Mouse (Mus musculus): ENCODE measurements at regions not wholly inside any gene's neighbourhood (a gene's known extent, or its start where the extent isn't known, plus 50 kb on each side); places are given as distances from the start of the nearest gene placed in this dataset.

DNA sequence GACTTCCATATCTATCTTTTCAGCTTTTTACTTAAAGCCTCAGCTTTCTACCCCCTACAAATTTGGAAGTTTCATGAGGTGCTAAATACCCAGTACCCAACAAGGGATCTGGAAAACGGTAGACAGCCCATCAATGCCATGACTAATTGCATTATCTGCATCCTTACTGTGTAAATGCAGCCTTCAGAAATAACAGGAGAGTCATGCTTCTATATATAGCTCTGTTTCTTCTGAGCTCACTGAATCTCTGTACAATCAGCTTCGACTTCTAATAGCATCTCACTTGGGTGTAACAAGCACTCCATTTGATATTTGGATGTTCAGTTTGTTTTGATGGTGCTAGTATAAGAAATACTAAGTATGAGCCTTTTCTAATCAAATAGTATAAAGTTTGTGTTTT is 120.7 kb downstream of the Tmsb4x start:
- H3K27me3 ChIP-seq (ENCODE audit: low read depth, poor library complexity, severe bottlenecking): peaks cover 91% of the 10 kb centered on the region
- no peak for DNase-seq (ENCODE audit: low spot score)
- H3K27ac ChIP-seq (replicated peaks): no peak overlapping the region
- H3K4me1 ChIP-seq: peaks cover 4% of the 10 kb centered on the region; the same call in 1 of the 2 replicates
- WGBS: 60% methylated on average over 2 of the region's 2 CpGs
- no peaks in the 10 kb centered on the region for H3K9me3 ChIP-seq (replicated peaks)
- H3K4me3 ChIP-seq: no peak overlapping the region
- no peaks in the 10 kb centered on the region for H3K36me3 ChIP-seq

DNA sequence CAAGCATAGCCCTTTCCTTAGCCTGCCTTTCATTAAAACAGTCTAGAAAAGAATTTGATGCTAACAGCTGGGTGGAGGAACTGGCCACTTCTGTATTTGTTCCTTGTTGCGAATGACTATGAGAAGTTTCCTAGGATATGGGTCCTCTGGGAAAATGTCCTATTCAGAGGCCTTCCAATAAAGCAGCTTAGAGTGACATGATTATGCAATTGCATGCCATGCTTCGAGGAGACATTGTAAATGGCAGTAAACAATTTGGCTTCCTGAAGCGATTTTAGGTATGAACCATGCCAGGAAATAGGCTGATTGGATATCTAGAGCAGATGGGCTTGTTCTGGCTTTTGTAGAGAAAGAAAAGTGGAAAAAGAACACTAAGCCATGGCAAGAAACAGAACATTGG is 128.3 kb downstream of the Tmsb4x start:
- Histone ChIP-seq H3K36me3 (no peaks in the 10 kb centered on the region), H3K4me3 (no peak overlapping the region), H3K9me3 (replicated peaks) (no peaks in the 10 kb centered on the region), H3K27me3 (ENCODE audit: low read depth, poor library complexity, severe bottlenecking) (peaks cover 95% of the 10 kb centered on the region), H3K27ac (replicated peaks) (no peak overlapping the region), H3K4me1 (no peaks in the 10 kb centered on the region)
- DNase-seq (ENCODE audit: low spot score): no peak
- WGBS: 80% methylated on average over 3 of the region's 3 CpGs

DNA sequence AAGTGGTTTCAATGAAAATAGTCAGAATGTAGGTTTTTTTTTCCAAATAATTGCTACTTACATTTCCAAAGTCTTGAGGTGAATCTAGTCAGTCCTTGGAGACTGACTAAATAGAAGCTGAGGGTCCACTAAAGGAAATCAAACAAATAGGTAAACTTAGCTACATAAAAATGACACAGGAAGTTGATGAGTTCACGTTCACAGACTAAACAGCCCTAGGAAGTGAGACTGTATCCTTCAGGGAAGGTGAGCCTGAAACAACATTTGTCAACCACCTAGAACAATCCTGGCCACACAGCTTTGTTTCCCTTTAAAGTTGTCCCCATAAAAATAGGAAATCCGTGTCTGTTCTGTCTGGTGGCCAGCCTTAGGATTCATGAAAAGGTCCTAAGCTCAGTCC is 140.0 kb downstream of the Tmsb4x start:
- H3K4me3 ChIP-seq: no peak overlapping the region
- H3K27me3 ChIP-seq (ENCODE audit: low read depth, poor library complexity, severe bottlenecking): peaks cover 100% of the 10 kb centered on the region
- no peak overlapping the region for H3K27ac ChIP-seq (replicated peaks)
- H3K9me3 ChIP-seq (replicated peaks): no peaks in the 10 kb centered on the region
- H3K36me3 ChIP-seq: no peaks in the 10 kb centered on the region
- peaks cover 5% of the 10 kb centered on the region for H3K4me1 ChIP-seq
- no peak for DNase-seq (ENCODE audit: low spot score)
- 72% methylated on average over 2 of the region's 2 CpGs for WGBS

- Histone ChIP-seq H3K9me3 (replicated peaks) (no peaks in the 10 kb centered on the region), H3K27ac (replicated peaks) (no peak overlapping the region), H3K4me1 (peaks cover 5% of the 10 kb centered on the region), H3K27me3 (ENCODE audit: low read depth, poor library complexity, severe bottlenecking) (peaks cover 100% of the 10 kb centered on the region), H3K36me3 (no peaks in the 10 kb centered on the region), H3K4me3 (no peak overlapping the region)
- DNase-seq (ENCODE audit: low spot score): no peak
- WGBS: 67% methylated on average over 3 of the region's 3 CpGs
These were observed 141.2 kb downstream of the Tmsb4x start for GRCm38 (mm10) chrX:167067918-167068317.

- peaks cover 5% of the 10 kb centered on the region for H3K4me1 ChIP-seq
- H3K27ac ChIP-seq (replicated peaks): no peak overlapping the region
- H3K9me3 ChIP-seq (replicated peaks): no peaks in the 10 kb centered on the region
- peaks cover 100% of the 10 kb centered on the region for H3K27me3 ChIP-seq (ENCODE audit: low read depth, poor library complexity, severe bottlenecking)
- H3K4me3 ChIP-seq: no peak overlapping the region
- no peaks in the 10 kb centered on the region for H3K36me3 ChIP-seq
- 56% methylated on average over 4 of the region's 4 CpGs for WGBS
- no peak for DNase-seq (ENCODE audit: low spot score)
These were observed 145.2 kb downstream of the Tmsb4x start for GRCm38 (mm10) chrX:167063881-167064280.

DNA sequence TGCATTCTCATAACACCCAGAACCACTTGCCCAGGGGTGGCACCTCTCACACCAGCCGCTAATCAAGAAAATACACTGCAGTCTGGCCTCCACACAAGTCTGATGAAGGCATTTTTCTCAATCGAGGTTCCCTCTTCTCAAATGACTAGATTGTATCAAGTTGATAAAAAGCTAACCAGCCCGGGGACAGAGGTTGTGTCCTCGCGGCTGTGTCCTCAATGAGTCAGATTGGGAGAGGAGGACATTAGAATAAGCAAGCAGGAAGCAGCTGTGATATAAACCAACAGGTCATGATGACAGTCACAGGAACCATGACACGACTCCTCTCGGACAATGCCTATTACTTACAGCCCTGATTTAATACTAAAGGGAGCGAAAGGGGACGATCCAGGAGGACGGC is 156.7 kb downstream of the Tmsb4x start:
- Histone ChIP-seq H3K36me3 (no peaks in the 10 kb centered on the region), H3K9me3 (replicated peaks) (no peaks in the 10 kb centered on the region), H3K4me3 (no peak overlapping the region), H3K4me1 (peaks cover 17% of the 10 kb centered on the region), H3K27me3 (ENCODE audit: low read depth, poor library complexity, severe bottlenecking) (peaks cover 99% of the 10 kb centered on the region), H3K27ac (replicated peaks) (no peak overlapping the region)
- WGBS: 88% methylated on average over 10 of the region's 10 CpGs
- DNase-seq (ENCODE audit: low spot score): no peak

DNA sequence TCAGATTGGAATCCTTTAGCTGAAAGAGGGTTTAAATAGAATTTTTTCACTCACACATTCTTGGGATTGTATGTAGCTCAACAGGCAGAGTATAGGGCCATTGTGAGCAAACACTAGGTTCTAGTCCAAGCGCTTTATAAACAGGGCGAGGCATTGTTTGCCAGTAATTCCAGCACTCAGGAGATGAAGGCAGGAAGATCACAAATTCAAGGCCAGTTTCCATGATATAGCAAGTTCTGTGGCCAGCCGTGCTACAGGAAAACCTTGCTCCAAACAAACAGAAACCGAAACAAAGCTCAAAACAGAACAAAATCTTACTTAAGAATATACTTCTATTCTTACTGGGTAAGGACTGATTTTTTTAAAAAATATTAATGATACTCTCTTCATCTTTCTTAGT is 159.0 kb downstream of the Tmsb4x start:
- Histone ChIP-seq H3K4me3 (no peak overlapping the region), H3K36me3 (no peaks in the 10 kb centered on the region), H3K9me3 (replicated peaks) (no peaks in the 10 kb centered on the region), H3K27me3 (ENCODE audit: low read depth, poor library complexity, severe bottlenecking) (peaks cover 99% of the 10 kb centered on the region), H3K27ac (replicated peaks) (peak overlapping the region; percentile 23; the same call in 1 of the 2 replicates), H3K4me1 (peaks cover 17% of the 10 kb centered on the region)
- no peak for DNase-seq (ENCODE audit: low spot score)
- WGBS: 83% methylated on average over 4 of the region's 4 CpGs

DNA sequence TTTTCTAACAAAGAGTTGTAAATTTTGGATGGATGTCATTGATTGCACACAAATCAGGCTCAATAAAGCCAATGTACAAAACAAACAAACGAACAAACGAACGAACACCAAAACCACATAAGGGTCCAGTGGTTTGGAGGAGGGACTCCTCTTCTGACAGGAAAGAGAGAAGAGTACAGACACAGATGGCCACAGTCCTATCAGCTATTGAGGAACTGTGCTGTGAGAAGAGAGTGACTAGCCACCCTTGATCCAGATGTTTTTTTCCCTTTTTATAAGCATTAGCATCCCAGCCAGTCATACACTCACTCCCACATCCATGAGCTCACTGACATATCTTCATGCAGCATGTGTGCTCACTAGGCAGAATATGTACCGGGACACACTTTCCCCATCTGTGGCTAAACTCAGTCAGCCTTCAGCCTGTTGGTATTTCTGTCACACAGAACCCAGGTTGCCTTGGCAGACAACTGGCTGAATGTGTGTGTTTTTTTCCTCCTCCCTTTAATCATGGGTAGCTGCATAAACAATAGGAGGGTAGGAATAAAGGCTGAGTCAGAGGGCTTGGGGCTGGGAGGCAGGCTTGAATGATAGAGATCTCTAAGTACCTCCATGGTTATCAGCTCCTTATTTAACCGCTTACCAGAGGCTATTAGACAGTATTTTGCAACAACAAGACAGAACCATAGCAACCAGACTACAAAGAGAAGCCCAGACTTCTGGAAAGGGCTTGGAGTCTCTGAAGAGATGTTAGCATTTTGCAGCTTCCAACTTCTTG is 159.7 kb downstream of the Tmsb4x start:
- peaks cover 99% of the 10 kb centered on the region for H3K27me3 ChIP-seq (ENCODE audit: low read depth, poor library complexity, severe bottlenecking)
- no peaks in the 10 kb centered on the region for H3K9me3 ChIP-seq (replicated peaks)
- peak; percentile 13 for DNase-seq (ENCODE audit: low spot score)
- H3K27ac ChIP-seq (replicated peaks): peak overlapping the region; percentile 23
- H3K36me3 ChIP-seq: no peaks in the 10 kb centered on the region
- H3K4me1 ChIP-seq: peaks cover 11% of the 10 kb centered on the region
- H3K4me3 ChIP-seq: no peak overlapping the region
- 73% methylated on average over 5 of the region's 5 CpGs for WGBS

DNA sequence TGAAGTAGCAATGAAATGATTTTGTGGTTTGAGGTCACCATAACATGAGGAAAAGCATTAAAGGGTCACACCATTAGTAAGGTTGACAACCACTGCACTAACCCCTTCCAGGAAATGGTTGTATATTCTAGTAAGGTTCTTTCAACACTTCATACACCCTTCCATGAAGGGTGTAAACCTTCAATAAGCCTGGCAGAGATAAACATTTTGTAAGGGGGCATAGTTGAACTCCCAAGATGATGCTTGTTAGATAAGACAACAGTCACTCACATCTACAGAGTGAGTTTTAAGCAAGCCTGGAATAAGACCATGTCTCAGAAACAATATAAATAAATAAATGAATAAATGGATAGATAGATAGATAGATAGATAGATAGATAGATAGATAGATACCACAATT is 171.1 kb downstream of the Tmsb4x start:
- Histone ChIP-seq H3K27ac (replicated peaks) (no peak overlapping the region), H3K4me1 (no peaks in the 10 kb centered on the region), H3K9me3 (replicated peaks) (no peaks in the 10 kb centered on the region), H3K4me3 (no peak overlapping the region), H3K36me3 (no peaks in the 10 kb centered on the region), H3K27me3 (ENCODE audit: low read depth, poor library complexity, severe bottlenecking) (peaks cover 100% of the 10 kb centered on the region)
- DNase-seq (ENCODE audit: low spot score): no peak

- no peak for DNase-seq (ENCODE audit: low spot score)
- Histone ChIP-seq H3K9me3 (replicated peaks) (no peaks in the 10 kb centered on the region), H3K4me1 (no peaks in the 10 kb centered on the region), H3K36me3 (no peaks in the 10 kb centered on the region), H3K27ac (replicated peaks) (no peak overlapping the region), H3K27me3 (ENCODE audit: low read depth, poor library complexity, severe bottlenecking) (peaks cover 100% of the 10 kb centered on the region), H3K4me3 (no peak overlapping the region)
- WGBS: 75% methylated on average over 1 of the region's 1 CpGs
These were observed 172.8 kb downstream of the Tmsb4x start for GRCm38 (mm10) chrX:167036355-167036754.

- Histone ChIP-seq H3K27me3 (ENCODE audit: low read depth, poor library complexity, severe bottlenecking) (peaks cover 100% of the 10 kb centered on the region), H3K4me1 (no peaks in the 10 kb centered on the region), H3K4me3 (no peak overlapping the region), H3K36me3 (no peaks in the 10 kb centered on the region), H3K9me3 (replicated peaks) (no peaks in the 10 kb centered on the region), H3K27ac (replicated peaks) (no peak overlapping the region)
- no peak for DNase-seq (ENCODE audit: low spot score)
These were observed 173.5 kb downstream of the Tmsb4x start for GRCm38 (mm10) chrX:167035639-167036038.

DNA sequence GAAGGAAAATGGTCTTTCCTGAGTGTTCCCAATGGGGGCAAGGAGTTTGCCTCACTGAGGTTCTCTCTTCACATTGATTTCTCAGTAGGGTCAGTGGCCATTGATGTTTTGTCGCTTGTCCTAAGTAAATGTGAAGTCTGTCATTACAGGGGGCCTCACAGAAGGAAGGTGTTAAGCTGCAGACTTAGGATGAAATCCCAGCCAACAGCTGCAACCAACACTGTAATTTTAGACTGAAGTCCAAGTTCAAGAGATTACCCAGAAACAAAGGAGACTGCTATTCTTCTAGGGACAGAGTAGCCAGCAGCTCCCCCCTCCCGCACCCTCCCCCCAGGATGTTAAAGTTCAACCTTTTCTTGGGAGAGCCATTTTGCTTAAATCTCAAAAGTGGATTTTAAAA is 176.0 kb downstream of the Tmsb4x start:
- H3K4me3 ChIP-seq: no peak overlapping the region
- no peaks in the 10 kb centered on the region for H3K36me3 ChIP-seq
- WGBS: 82% methylated on average over 2 of the region's 2 CpGs
- H3K27me3 ChIP-seq (ENCODE audit: low read depth, poor library complexity, severe bottlenecking): peaks cover 100% of the 10 kb centered on the region
- DNase-seq (ENCODE audit: low spot score): no peak
- no peaks in the 10 kb centered on the region for H3K4me1 ChIP-seq
- no peaks in the 10 kb centered on the region for H3K9me3 ChIP-seq (replicated peaks)
- no peak overlapping the region for H3K27ac ChIP-seq (replicated peaks)

- H3K9me3 ChIP-seq (replicated peaks): no peaks in the 10 kb centered on the region
- no peaks in the 10 kb centered on the region for H3K4me1 ChIP-seq
- 63% methylated on average over 3 of the region's 3 CpGs for WGBS
- no peak for DNase-seq (ENCODE audit: low spot score)
- H3K27ac ChIP-seq (replicated peaks): no peak overlapping the region
- no peaks in the 10 kb centered on the region for H3K36me3 ChIP-seq
- no peak overlapping the region for H3K4me3 ChIP-seq
- peaks cover 100% of the 10 kb centered on the region for H3K27me3 ChIP-seq (ENCODE audit: low read depth, poor library complexity, severe bottlenecking)
These were observed 176.5 kb downstream of the Tmsb4x start for GRCm38 (mm10) chrX:167032586-167032985.

GRCm38 (mm10) chrX:167031543-167031942 is 177.6 kb downstream of the Tmsb4x start:
- Histone ChIP-seq H3K36me3 (no peaks in the 10 kb centered on the region), H3K27ac (replicated peaks) (no peak overlapping the region), H3K4me3 (no peak overlapping the region), H3K9me3 (replicated peaks) (no peaks in the 10 kb centered on the region), H3K4me1 (no peaks in the 10 kb centered on the region), H3K27me3 (ENCODE audit: low read depth, poor library complexity, severe bottlenecking) (peaks cover 98% of the 10 kb centered on the region)
- WGBS: 90% methylated on average over 2 of the region's 2 CpGs
- DNase-seq (ENCODE audit: low spot score): no peak
